Mouse (Mus musculus) intestine, postnatal 0 days (tissue): ENCODE results near the gene Bcar1. TPM values are rescaled to one million over a fixed set of nuclear protein-coding genes. Genes with fewer than 3 reads are reported as not detected.

ENCODE experiments used
- ATAC-seq: fragments of 200-750 bp; cut with Nextera tagmentation; 2 replicates; pipeline ENCODE4 v1.8.0; 2017; ENCODE audit warnings: mild to moderate bottlenecking, moderate TSS enrichment, moderate library complexity
- H3K27ac ChIP-seq: fragments of 300-500 bp; sonication (generic); 2 replicates; pipeline ENCODE4 v1.5.1; 2014; ENCODE audit warnings: mild to moderate bottlenecking, low read depth, low read length, moderate library complexity
- H3K27me3 ChIP-seq: fragments of 300-500 bp; sonication (generic); replicated peaks from 2 replicates; pipeline ENCODE4 v1.6.1; 2014; ENCODE audit warnings: low read length, mixed read lengths; ENCODE audit not compliant: control insufficient read depth, insufficient read depth
- H3K36me3 ChIP-seq: fragments of 300-500 bp; sonication (generic); 2 replicates; pipeline ENCODE4 v1.6.1; 2014; ENCODE audit warnings: mild to moderate bottlenecking, moderate library complexity; ENCODE audit not compliant: control insufficient read depth, insufficient read depth
- H3K4me1 ChIP-seq: fragments of 300-500 bp; sonication (generic); replicated peaks from 2 replicates; pipeline ENCODE4 v1.6.1; 2014; ENCODE audit warnings: antibody characterized with exemption, low read length, mixed read lengths; ENCODE audit not compliant: control insufficient read depth, insufficient read depth
- H3K4me2 ChIP-seq: fragments of 300-500 bp; sonication (generic); replicated peaks from 2 replicates; pipeline ENCODE4 v1.6.1; 2014; ENCODE audit warnings: low read depth, mild to moderate bottlenecking, moderate library complexity
- H3K4me3 ChIP-seq: fragments of 300-500 bp; sonication (generic); 2 replicates; pipeline ENCODE4 v1.5.1; 2014; ENCODE audit warnings: low read depth, low read length
- H3K9ac ChIP-seq: fragments of 300-500 bp; sonication (generic); 2 replicates; pipeline ENCODE4 v1.6.1; 2014; ENCODE audit warnings: mild to moderate bottlenecking, low read depth, low read length
- H3K9me3 ChIP-seq: fragments of 300-500 bp; sonication (generic); 2 replicates; pipeline ENCODE4 v1.6.1; 2016; ENCODE audit warnings: mixed run types; ENCODE audit not compliant: control insufficient read depth
- CTCF ChIP-seq: sonication (generic); IDR thresholded peaks from 2 replicates; pipeline ENCODE4 v1.5.1; 2016; ENCODE audit warnings: low read depth, mild to moderate bottlenecking, control low read depth, antibody characterized with exemption, moderate library complexity
- WGBS: fragments of 180-500 bp; shearing (Covaris S2); extraction: QIAGEN DNeasy Blood & Tissue Kit; methylation state at CpG from one replicate; pipeline ENCODE4 v1.1.7; 2014; 5-methylcytosine and 5-hydroxymethylcytosine counted together
- polyA plus RNA-seq: library from polyadenylated mRNA; unstranded; fragments of >200 nt; fragmentation: Nextera tagmentation; extraction: Ambion mirVana; gene quantifications from 2 replicates; pipeline ENCODE4 v1.2.1, GENCODE M21; 2015

Bcar1 gene
- polyA plus RNA-seq, 1 experiment from 2014 or later = 38.8 TPM

DNA sequence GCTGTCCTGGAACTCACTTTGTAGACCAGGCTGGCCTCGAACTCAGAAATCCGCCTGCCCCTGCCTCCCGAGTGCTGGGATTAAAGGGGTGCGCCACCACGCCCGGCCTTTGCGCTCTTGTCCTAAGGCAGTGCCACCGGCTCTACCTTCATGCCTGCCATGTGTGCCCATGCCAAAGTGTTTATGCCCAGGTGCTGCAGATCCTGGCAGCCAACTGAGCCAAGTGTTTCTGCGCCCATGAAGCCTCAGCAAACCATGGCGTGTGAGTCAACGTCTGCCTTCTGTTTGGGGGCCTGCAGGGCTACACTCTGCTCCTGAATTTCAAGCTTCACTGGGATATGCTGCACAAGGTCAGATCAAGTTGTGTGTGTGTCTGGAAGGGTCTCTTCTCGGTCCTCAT, 39.0 kb downstream of the Bcar1 start:
- Histone ChIP-seq H3K27me3 (no peaks in the 10 kb centered on the region), H3K9ac (no peak overlapping the region), H3K4me3 (no peak overlapping the region), H3K36me3 (0 out of 2 replicates have a peak, but pooled peaks cover 3% of the 10 kb centered on the region), H3K4me1 (peaks cover 9% of the 10 kb centered on the region), H3K9me3 (no peaks in the 10 kb centered on the region), H3K4me2 (no peak overlapping the region), H3K27ac (peak overlapping the region; percentile 82)
- 75% methylated on average over 12 of the region's 12 CpGs for WGBS
- ATAC-seq = no peak
- no peak for TF ChIP-seq CTCF

DNA sequence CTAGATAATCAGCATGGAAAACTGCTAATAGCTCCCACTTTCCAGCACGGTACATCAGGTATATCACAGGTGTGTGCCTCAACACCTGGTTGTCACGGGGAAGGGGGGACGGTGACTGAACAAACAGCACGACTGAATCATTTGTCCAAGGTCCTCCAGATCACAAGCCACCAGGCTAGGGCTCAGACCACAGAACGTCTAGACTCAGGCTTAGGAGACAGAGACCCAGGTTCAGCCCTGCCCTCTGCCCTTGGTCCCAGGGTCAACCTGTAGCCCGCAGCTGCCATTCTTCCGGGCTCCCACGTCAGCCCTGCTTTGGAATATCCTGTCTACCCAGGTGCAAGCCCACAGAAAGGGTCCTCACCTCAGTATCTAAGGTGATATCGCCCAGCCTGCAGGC, 42.2 kb downstream of the Bcar1 start:
- peak; percentile 62 for ATAC-seq
- Histone ChIP-seq H3K4me1 (peaks cover 4% of the 10 kb centered on the region), H3K9ac (no peak overlapping the region), H3K4me3 (no peak overlapping the region), H3K36me3 (no peaks in the 10 kb centered on the region), H3K4me2 (no peak overlapping the region), H3K27ac (peak overlapping the region; percentile 63), H3K27me3 (no peaks in the 10 kb centered on the region), H3K9me3 (no peaks in the 10 kb centered on the region)
- TF ChIP-seq CTCF = no peak
- WGBS = 47% methylated on average over 9 of the region's 9 CpGs

DNA sequence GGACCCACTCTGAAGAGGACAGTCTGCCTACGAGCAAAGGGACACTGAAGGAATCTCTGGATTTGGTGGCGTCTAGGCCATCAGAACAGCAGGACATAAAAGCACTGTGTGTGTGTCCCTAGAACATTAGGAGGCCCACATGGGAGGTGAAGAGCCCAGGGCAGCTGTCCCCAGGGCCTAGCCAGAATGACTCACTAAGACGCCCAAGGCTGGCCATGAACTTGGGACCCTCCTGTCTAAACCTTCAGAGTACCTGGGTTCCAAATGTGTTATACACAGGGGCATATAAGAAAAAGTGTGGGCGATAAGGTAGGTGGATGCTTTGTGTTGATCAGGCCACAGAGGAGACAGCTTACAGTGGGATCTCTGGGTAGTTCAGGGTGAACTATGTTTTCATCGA, 42.9 kb downstream of the Bcar1 start:
- H3K4me3 ChIP-seq = no peak overlapping the region
- H3K36me3 ChIP-seq = no peaks in the 10 kb centered on the region
- no peak overlapping the region for H3K4me2 ChIP-seq
- peaks cover 4% of the 10 kb centered on the region for H3K4me1 ChIP-seq
- WGBS = 77% methylated on average over 5 of the region's 5 CpGs
- no peak for ATAC-seq
- H3K9me3 ChIP-seq = no peaks in the 10 kb centered on the region
- no peak overlapping the region for H3K9ac ChIP-seq
- TF ChIP-seq CTCF = no peak
- no peak overlapping the region for H3K27ac ChIP-seq
- no peaks in the 10 kb centered on the region for H3K27me3 ChIP-seq

DNA sequence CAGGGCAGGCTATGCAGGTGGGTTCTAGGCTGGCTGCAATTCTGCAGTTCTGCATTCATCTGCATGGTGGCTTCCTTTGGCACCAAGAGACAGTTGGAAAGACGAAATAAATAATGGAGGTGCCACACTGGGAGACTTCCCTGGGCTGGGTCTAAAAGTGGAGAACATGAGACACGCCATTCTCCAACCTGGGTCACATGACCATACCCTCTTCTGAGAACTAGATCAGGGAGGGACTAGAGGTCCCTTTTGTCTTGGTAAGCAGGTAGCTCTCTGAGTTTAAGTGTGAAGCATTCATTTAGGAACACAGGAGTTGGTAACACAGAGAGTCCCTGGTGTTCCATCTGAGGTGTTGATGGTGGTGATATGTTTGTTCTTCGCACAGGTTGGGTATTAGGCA, 43.4 kb downstream of the Bcar1 start:
- Histone ChIP-seq H3K9ac (no peak overlapping the region), H3K4me2 (no peak overlapping the region), H3K4me1 (peaks cover 4% of the 10 kb centered on the region), H3K4me3 (no peak overlapping the region), H3K36me3 (no peaks in the 10 kb centered on the region), H3K27me3 (no peaks in the 10 kb centered on the region), H3K9me3 (no peaks in the 10 kb centered on the region), H3K27ac (no peak overlapping the region)
- no peak for TF ChIP-seq CTCF
- no peak for ATAC-seq
- WGBS = 79% methylated on average over 3 of the region's 3 CpGs

DNA sequence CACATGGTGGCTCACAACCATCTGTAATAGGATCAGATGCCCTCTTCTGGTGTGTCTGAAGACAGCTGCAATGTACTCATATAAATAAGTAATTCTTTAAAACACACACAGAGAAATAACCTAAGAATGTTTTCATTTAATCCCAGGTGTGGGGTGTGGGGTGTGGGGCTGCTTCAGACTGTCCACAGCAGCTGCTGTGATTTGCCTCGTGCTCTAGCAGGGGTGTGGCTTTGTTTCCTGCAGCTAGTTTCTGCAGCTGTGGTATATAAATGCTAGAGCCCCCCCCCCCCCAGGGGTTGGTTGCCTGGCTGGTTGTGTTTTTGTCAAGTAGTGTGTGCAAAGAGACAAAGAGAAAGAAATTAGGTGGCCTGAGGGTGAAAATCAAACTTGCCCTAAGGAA, 44.6 kb downstream of the Bcar1 start:
- Histone ChIP-seq H3K4me3 (no peak overlapping the region), H3K9ac (no peak overlapping the region), H3K36me3 (no peaks in the 10 kb centered on the region), H3K4me1 (peaks cover 2% of the 10 kb centered on the region), H3K27ac (no peak overlapping the region), H3K27me3 (no peaks in the 10 kb centered on the region), H3K9me3 (no peaks in the 10 kb centered on the region), H3K4me2 (no peak overlapping the region)
- 3% methylated on average over 1 of the region's 1 CpGs for WGBS
- ATAC-seq = no peak
- TF ChIP-seq CTCF = no peak

DNA sequence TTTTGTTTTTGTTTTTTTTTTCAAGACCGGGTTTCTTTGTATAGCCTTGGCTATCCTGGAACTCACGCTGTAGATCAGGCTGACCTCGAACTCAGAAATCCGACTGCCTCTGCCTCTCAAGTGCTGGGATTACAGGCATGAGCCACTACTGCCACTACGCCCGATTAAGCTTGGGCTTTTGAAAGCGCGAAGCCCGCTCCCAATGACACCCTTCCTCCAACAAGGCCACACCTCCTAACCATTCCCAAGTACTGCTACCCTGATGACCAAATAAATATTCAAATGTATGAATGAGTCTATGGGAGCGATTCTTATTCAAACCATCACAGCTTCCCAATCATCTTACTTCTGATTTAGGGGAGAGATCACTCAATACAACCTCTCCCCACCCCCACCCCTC, 46.0 kb downstream of the Bcar1 start:
- H3K4me2 ChIP-seq = no peak overlapping the region
- H3K4me1 ChIP-seq = no peaks in the 10 kb centered on the region; the same call in 1 of the 2 replicates
- H3K27ac ChIP-seq = no peak overlapping the region
- H3K27me3 ChIP-seq = no peaks in the 10 kb centered on the region
- no peaks in the 10 kb centered on the region for H3K9me3 ChIP-seq
- WGBS = 85% methylated on average over 10 of the region's 10 CpGs
- ATAC-seq = no peak
- no peak overlapping the region for H3K4me3 ChIP-seq
- H3K9ac ChIP-seq = no peak overlapping the region
- TF ChIP-seq CTCF = no peak
- H3K36me3 ChIP-seq = no peaks in the 10 kb centered on the region

DNA sequence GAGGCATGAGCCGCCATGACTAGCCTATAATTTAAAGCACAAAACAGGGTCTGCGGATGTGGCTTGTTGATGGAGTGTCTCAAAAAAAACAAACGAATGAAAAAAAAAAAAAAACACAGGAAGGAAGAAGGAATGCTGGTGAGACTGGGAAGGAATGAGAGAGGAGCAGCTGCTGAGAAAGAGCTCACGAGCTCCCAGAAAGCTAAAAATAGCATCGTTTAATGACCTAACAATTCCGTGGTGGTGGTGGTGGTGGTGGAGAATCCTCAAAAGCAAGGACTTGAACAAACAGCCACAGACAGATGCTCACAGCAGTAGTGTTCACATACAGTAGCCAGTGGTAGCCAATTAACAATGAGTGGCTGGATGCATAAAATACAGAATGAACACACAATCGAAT, 48.2 kb downstream of the Bcar1 start:
- no peak for TF ChIP-seq CTCF
- Histone ChIP-seq H3K36me3 (no peaks in the 10 kb centered on the region), H3K27ac (no peak overlapping the region), H3K4me1 (no peaks in the 10 kb centered on the region), H3K9ac (no peak overlapping the region), H3K27me3 (no peaks in the 10 kb centered on the region), H3K9me3 (no peaks in the 10 kb centered on the region), H3K4me3 (no peak overlapping the region), H3K4me2 (no peak overlapping the region)
- no peak for ATAC-seq
- 64% methylated on average over 7 of the region's 7 CpGs for WGBS
